Comparison of ENCODE assay signal across 21 mouse cellular contexts in the genomic region with DNA sequence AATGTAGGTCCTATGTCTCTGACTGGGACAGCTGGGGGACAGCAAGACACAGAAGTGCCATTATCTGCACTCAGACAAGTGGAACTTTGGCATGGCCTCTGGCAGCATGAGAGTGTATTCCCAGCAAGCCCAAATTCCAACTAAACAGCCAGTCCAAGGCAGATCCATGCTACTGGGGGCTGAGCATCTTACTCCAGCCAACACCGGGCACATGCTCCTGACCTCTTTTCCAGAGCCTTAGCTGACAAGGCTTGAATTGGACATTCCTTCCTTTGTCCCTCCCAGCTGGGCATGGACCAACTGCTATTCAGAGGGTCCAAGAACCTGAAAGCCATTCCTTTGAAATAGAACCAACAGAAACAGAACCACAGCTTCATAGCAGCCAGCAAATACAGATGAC. TPM values are rescaled to one million over a fixed set of nuclear protein-coding genes. Genes with fewer than 3 reads are reported as not detected.
DNase-seq lines count a peak whose midpoint lies in the region; ATAC-seq lines count a peak whose summit lies in the region.
"Had no signal": no experiment of that assay in that cellular context is flagged by ENCODE, and none has a peak within 500 bp of the region (broad histone marks: within the 10 kb centered on the region; RNA-seq: fewer than 3 reads in every experiment).

No protein-coding gene starts in this region.

- no peaks in the 10 kb centered on the region for H3K36me3 ChIP-seq in heart, embryonic 12.5 days
- H3K36me3 ChIP-seq: embryonic facial prominence, embryonic 15.5 days; midbrain, embryonic 10.5 days had no signal

- H3K4me3 ChIP-seq in heart, embryonic 12.5 days = no peak overlapping the region
- H3K4me3 ChIP-seq: embryonic facial prominence, embryonic 15.5 days; midbrain, embryonic 10.5 days had no signal

- peaks cover 42% of the 10 kb centered on the region for H3K27me3 ChIP-seq in heart, embryonic 12.5 days (replicated peaks)

- H3K27ac ChIP-seq in heart, embryonic 12.5 days (ENCODE audit: poor library complexity, severe bottlenecking) = no peak overlapping the region
- H3K27ac ChIP-seq: embryonic facial prominence, embryonic 15.5 days; kidney, postnatal 0 days; midbrain, embryonic 10.5 days had no signal

- DNase-seq in gastrocnemius, postnatal 25 days = peak; percentile 27
- DNase-seq in gastrocnemius, postnatal 10 days = no peak
- DNase-seq in left cerebral cortex, postnatal 14 days (ENCODE audit: low spot score in 2 of 2) = peak; percentile 11 to 57
- DNase-seq in left cerebral cortex, adult 11 months (ENCODE audit: low spot score) = no peak
- peak; percentile 62 to 80 for DNase-seq in right cerebral cortex, postnatal 10 days (ENCODE audit: low spot score in 2 of 2)
- no peak for DNase-seq in right cerebral cortex, postnatal 25 days
- no peak for DNase-seq in urinary bladder, postnatal 25 days (ENCODE audit: low spot score)
- DNase-seq: heart, postnatal 4 days had no signal

- H3K4me2 ChIP-seq in heart, embryonic 12.5 days = no peak overlapping the region
- H3K4me2 ChIP-seq: embryonic facial prominence, embryonic 15.5 days had no signal

- no peaks in the 10 kb centered on the region; the same call in 1 of the 2 replicates for H3K9me3 ChIP-seq in heart, embryonic 12.5 days (replicated peaks)
- H3K9me3 ChIP-seq: embryonic facial prominence, embryonic 15.5 days; midbrain, embryonic 10.5 days had no signal

- no peak overlapping the region for H3K9ac ChIP-seq in heart, embryonic 12.5 days
- H3K9ac ChIP-seq: embryonic facial prominence, embryonic 15.5 days had no signal

- intact Hi-C loops in left cerebral cortex, postnatal 14 days (cut with DNase I) = no loop called here

- no peak for ATAC-seq in heart, embryonic 12.5 days (ENCODE audit: insufficient number of reproducible peaks, low FRiP score)

- 70% methylated on average over 1 of the region's 1 CpGs for WGBS in heart, embryonic 12.5 days

- H3K4me1 ChIP-seq in heart, embryonic 12.5 days (replicated peaks) = peaks cover 5% of the 10 kb centered on the region
- H3K4me1 ChIP-seq: embryonic facial prominence, embryonic 15.5 days had no signal

RNA-seq across cellular contexts. Expression of a gene that starts 26.1 kb away (rescaled TPM):
- total RNA-seq in gastrocnemius, postnatal 25 days (2021) = not detected
- total RNA-seq in gastrocnemius, postnatal 10 days (2021) = not detected
- not detected for total RNA-seq in left cerebral cortex, postnatal 14 days (2021)
- polyA plus RNA-seq in heart, embryonic 12.5 days (2016; fragmentation: Nextera tagmentation; extraction: Ambion mirVana) = not detected in 2 replicates
- total RNA-seq: adrenal gland, adult 18-20 months; ES-E14; gastrocnemius, adult 18-20 months; heart, postnatal 4 days; layer of hippocampus, postnatal 36 days had no signal
- polyA plus RNA-seq: C2C12; cerebellum, adult 2 months; forebrain, embryonic 11.5 days; intestine, postnatal 0 days; kidney, postnatal 0 days; limb, embryonic 14.5 days; midbrain, embryonic 10.5 days had no signal

RNA-seq across cellular contexts. Expression of a gene that starts 36.1 kb away (rescaled TPM):
- 10 to 100 TPM; 18.4 to 26.5 TPM for total RNA-seq in gastrocnemius, postnatal 25 days (2021)
- total RNA-seq in gastrocnemius, postnatal 10 days (2021) = 10 to 100 TPM; 18.0 to 23.3 TPM
- 10 to 100 TPM; 30.8 to 39.2 TPM for total RNA-seq in left cerebral cortex, postnatal 14 days (2021)
- polyA plus RNA-seq in heart, embryonic 12.5 days (2016; fragmentation: Nextera tagmentation; extraction: Ambion mirVana) = 7.6 and 9.0 TPM in 2 replicates

RNA-seq across cellular contexts. Expression of a gene that starts 36.6 kb away (rescaled TPM):
- 10 to 100 TPM; 55.7 to 56.8 TPM for total RNA-seq in gastrocnemius, postnatal 25 days (2021)
- 10 to 100 TPM; 34.6 to 40.5 TPM for total RNA-seq in gastrocnemius, postnatal 10 days (2021)
- 10 to 100 TPM; 39.0 to 47.2 TPM for total RNA-seq in left cerebral cortex, postnatal 14 days (2021)
- 0.32 and 1.1 TPM in 2 replicates for polyA plus RNA-seq in heart, embryonic 12.5 days (2016; fragmentation: Nextera tagmentation; extraction: Ambion mirVana)

RNA-seq across cellular contexts. Expression of a gene that starts 44.1 kb away (rescaled TPM):
- 1 to 10 TPM in 1 of 2 experiments, under 1 TPM in 1; 0.95 to 2.4 TPM for total RNA-seq in gastrocnemius, postnatal 25 days (2021)
- 1 to 10 TPM; 4.0 to 4.4 TPM for total RNA-seq in gastrocnemius, postnatal 10 days (2021)
- total RNA-seq in left cerebral cortex, postnatal 14 days (2021) = 1 to 10 TPM; 1.5 to 1.7 TPM
- 2.4 and 3.1 TPM in 2 replicates for polyA plus RNA-seq in heart, embryonic 12.5 days (2016; fragmentation: Nextera tagmentation; extraction: Ambion mirVana)

RNA-seq across cellular contexts. Expression of a gene that starts 58.7 kb away (rescaled TPM):
- total RNA-seq in gastrocnemius, postnatal 25 days (2021) = 10 to 100 TPM; 15.8 to 22.8 TPM
- total RNA-seq in gastrocnemius, postnatal 10 days (2021) = 10 to 100 TPM; 48.7 to 62.2 TPM
- total RNA-seq in left cerebral cortex, postnatal 14 days (2021) = 100 to 1,000 TPM; 288 to 291 TPM
- 19.9 and 21.6 TPM in 2 replicates for polyA plus RNA-seq in heart, embryonic 12.5 days (2016; fragmentation: Nextera tagmentation; extraction: Ambion mirVana)

Comparison
In these comparisons a context has a peak if more than half of its experiments do, and no peak if none do; other contexts are left out.
1. DNase-seq: peak in gastrocnemius, postnatal 25 days (single experiment), left cerebral cortex, postnatal 14 days (2 of 2) and right cerebral cortex, postnatal 10 days (2 of 2); none in gastrocnemius, postnatal 10 days (single experiment), left cerebral cortex, adult 11 months (single experiment), right cerebral cortex, postnatal 25 days (single experiment) and urinary bladder, postnatal 25 days (single experiment).